Mouse (Mus musculus) heart, postnatal 25 days (tissue): ENCODE results near the gene Ube2d1. TPM values are rescaled to one million over a fixed set of nuclear protein-coding genes. Genes with fewer than 3 reads are reported as not detected.

Experiments used
- DNase-seq: peaks from one replicate; pipeline ENCODE4 v3.0.0; 2022; ENCODE audit warnings: low spot score
- intact Hi-C: fragments of 180-260 bp; cut with DNase I; formaldehyde crosslinking; loops from one replicate; pipeline ENCODE4 v1.15.1; 2025
- total RNA-seq, 2 experiments: library from RNA; stranded (reverse); gene quantifications; 2 replicates each; pipeline ENCODE4 v1.2.3; 2021

Gene Ube2d1
- total RNA-seq, 2 experiments from 2014 or later = 46.5 to 53.1 TPM

- intact Hi-C loops = no loop called here
- no peak for DNase-seq
Observed at GRCm38 (mm10) chr10:71292254-71292653, 7.2 kb upstream of the Ube2d1 start.

DNA sequence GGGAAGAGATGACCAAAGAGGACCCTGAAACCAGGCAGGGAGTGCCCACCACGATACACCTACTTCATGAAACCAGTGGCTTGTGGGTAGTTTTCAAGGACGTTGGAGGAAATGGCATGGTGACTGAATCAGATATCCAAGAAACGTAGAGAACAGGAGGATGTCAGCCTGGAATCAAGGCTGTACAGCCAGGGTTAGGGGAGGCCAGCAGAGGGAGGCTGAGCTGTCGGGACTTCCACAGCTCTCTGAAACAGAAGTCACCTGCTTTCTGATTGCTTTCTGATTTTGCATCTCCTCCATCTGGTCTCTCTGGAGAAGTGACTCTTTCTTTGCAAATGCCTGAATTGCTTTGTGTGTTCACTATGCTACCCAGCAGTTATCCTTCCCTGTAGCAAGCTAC is 6.7 kb upstream of the Ube2d1 start:
- intact Hi-C loops = no loop called here
- no peak for DNase-seq

GRCm38 (mm10) chr10:71291179-71291661 is 6.2 kb upstream of the Ube2d1 start:
- no peak for DNase-seq
- intact Hi-C loops = no loop called here

GRCm38 (mm10) chr10:71284511-71285125 is 444 bp downstream of the Ube2d1 start:
- intact Hi-C loops = loop anchor here (2.0 kb wide), 1 partner anchor 48 kb away; no protein-coding TSS in a partner anchor
- DNase-seq = no peak

DNA sequence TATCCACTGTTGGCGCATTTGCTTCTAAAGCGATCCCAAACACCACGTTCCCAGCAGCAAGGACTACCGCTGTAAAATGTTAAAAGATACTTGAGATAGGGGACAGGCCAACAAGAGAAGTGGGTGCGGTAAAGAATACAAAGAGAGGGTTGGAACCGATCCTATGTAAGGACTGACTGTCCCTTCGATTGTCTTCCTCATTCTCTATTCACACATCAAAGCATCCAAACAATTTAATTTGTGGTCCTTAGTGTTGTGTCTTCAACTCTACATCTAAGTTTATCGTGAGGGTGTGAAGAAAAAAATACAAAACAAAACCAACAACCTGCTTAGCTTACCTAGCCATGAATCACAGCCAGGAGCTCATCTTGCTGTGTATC is 941 bp downstream of the Ube2d1 start:
- intact Hi-C loops = loop anchor here (2.0 kb wide), 1 partner anchor 47 kb away; no protein-coding TSS in a partner anchor
- DNase-seq = no peak

- intact Hi-C loops = no loop called here
- DNase-seq = no peak
Observed at GRCm38 (mm10) chr10:71273008-71273739, 11.9 kb downstream of the Ube2d1 start.

GRCm38 (mm10) chr10:71267973-71268372 is 17.1 kb downstream of the Ube2d1 start:
- no peak for DNase-seq
- intact Hi-C loops = no loop called here

DNA sequence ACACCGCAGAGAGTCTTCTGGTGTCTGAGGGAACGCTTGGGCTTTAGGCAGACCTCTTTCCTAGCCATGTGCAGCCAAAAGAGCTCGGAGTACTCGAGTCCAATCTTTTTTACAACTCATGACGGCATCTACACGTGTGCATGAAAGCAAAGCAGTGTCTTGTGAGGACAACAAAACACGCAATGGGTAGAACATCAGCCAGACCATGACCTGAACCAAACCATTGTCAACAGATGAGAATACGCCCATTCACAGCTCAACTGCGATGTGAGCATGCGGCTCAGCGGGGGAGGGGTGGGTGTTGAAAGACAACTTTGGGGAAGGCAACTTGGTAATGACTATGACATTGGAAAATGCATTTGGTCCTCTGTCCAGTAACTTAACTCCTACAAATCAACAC is 17.6 kb downstream of the Ube2d1 start:
- DNase-seq = no peak
- intact Hi-C loops = no loop called here

DNA sequence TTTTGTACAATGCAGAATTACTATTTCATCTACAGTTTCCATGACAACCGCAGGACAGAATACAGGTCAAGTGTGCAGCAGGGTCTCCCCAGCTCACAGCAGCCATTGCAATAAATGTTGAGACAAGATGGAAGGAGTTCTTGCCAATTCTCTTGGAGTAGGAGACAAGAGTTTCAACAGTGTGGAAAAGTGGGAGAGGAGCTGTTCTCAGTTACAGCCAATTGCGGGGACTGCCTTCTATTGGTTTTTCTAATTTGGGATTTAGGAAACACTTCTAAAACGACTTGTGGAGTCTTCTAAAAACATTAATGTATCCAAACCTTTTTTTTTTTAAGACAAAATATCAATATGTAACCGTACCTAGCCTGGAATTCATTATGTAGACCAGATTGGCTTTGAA is 20.0 kb downstream of the Ube2d1 start:
- intact Hi-C loops = no loop called here

DNA sequence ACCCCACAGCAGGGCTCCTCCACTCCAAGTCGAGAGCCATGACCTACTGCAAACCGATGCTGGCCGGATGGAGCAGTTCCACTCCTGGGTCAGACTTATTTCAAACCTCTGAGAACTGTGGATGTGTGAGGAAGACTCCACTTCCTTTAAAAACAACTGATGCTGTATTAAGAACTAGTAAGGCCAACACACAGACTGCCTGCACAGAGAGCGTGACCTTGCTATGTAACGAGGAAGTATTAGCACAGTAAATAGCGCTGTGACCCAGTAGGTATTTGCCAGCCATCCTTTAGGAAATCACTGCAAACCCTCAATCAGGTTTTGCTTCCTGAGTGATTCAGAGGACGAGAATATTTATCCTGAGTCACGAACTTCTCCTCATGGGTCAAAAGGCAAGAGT is 23.4 kb downstream of the Ube2d1 start:
- intact Hi-C loops = no loop called here
- DNase-seq = no peak

More for the DNA sequence above, 20.0 kb downstream of the Ube2d1 start:
- DNase-seq = no peak

- intact Hi-C loops = no loop called here
- DNase-seq = no peak
Observed at GRCm38 (mm10) chr10:71258943-71259342, 26.1 kb downstream of the Ube2d1 start.

GRCm38 (mm10) chr10:71258516-71258915 is 26.5 kb downstream of the Ube2d1 start:
- no peak for DNase-seq

DNA sequence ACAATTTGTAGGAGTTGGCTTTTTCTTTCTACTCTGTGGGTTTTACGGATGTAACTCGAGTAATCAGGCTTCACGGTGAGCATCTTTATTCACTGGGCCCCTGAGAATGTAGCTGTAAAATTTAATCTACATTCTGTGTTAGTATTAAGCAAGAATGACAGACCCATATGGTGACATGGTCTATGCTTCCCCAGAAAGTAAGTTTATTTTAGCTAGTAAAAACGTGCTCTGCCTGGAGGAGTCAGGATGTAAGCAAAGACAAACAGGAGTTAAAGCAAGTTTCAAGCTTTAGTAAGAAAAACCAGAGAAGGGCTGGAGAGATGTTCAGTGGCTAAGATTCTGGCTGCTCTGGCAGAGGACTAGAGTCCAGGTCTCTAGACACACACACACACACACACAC is 31.9 kb downstream of the Ube2d1 start:
- intact Hi-C loops = no loop called here

More at GRCm38 (mm10) chr10:71258516-71258915, 26.5 kb downstream of the Ube2d1 start:
- intact Hi-C loops = no loop called here

DNA sequence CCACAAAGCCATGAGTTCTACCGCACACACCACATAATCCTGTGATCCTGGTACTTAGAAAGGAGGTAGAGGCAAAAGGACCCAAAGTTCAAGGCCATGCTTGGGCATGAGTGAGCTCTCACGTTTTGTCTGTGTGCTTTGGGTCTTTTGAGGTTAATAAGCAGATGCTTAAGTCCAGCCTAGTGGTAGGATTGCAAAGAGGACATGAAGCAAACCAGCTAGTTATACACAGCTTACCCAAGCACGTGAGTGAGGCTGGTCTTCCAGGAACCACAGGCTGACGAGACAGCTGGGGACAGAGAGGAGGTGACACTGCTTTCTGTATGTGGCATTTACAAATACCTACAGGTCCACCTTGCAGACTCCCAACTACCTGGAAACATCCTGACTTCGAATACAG is 32.6 kb downstream of the Ube2d1 start:
- intact Hi-C loops = no loop called here
- DNase-seq = no peak

More for the DNA sequence above, 31.9 kb downstream of the Ube2d1 start:
- DNase-seq = no peak

DNA sequence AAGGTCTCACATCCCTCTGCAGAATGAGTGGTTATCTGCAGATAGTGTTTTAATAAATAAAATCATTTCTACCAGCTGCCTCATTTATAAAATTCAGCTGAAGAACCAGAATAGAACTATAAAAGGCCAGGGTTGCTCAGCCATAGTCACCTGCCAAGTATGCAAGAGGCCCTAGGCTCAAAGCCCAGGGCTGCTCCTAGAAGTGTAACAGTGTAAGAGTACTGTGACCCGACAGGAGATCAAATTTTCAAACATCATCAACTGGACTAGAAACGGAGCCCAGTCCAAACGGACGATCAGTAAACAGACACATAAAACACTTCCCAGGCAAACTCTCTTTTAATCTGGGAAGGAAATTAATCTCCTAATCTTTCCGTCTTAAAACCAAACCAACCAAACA is 33.2 kb downstream of the Ube2d1 start:
- intact Hi-C loops = no loop called here
- DNase-seq = no peak

- intact Hi-C loops = no loop called here
- DNase-seq = no peak
Observed at GRCm38 (mm10) chr10:71251256-71251655, 33.8 kb downstream of the Ube2d1 start.

- intact Hi-C loops = no loop called here
- DNase-seq = no peak
Observed at GRCm38 (mm10) chr10:71250472-71250871, 34.6 kb downstream of the Ube2d1 start.

GRCm38 (mm10) chr10:71249086-71249880 is 35.8 kb downstream of the Ube2d1 start:
- intact Hi-C loops = no loop called here
- no peak for DNase-seq

DNA sequence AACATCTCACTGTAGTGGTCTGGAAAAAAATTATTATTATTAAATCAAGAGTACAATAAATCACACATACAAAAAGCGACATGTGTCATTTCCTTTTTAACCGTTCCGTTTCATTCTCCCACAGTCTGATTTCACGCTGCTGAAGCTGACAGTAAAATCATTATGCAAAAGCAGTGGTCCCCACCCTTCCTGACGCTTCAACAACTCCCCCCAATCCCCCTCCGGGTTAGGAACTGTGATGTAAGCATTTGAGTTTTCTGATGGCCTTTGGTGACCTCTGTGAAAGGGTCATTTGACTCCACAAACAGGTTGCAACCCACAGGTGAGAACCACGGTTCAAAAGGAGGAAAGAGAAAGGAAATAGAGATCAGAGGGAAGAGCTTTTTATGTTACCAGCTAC is 38.1 kb downstream of the Ube2d1 start:
- DNase-seq = no peak
- intact Hi-C loops = no loop called here

- no peak for DNase-seq
- intact Hi-C loops = no loop called here
Observed at GRCm38 (mm10) chr10:71239479-71240120, 45.5 kb downstream of the Ube2d1 start.
